Mouse (Mus musculus) urinary bladder, postnatal 36 days (tissue): ENCODE results near the gene 1700001J03Rik.
"Not testable (repeated sequence)": the region's sequence is repeated elsewhere in the genome, so short reads cannot be mapped to it uniquely, and the experiment has no call there.

ENCODE experiments used
- DNase-seq, 2 experiments: peaks; one replicate each; pipeline ENCODE4 v3.0.0; 2022; ENCODE audit warnings: low spot score in 2 of 2, mixed read lengths in 1 of 2

1700001J03Rik gene

DNA sequence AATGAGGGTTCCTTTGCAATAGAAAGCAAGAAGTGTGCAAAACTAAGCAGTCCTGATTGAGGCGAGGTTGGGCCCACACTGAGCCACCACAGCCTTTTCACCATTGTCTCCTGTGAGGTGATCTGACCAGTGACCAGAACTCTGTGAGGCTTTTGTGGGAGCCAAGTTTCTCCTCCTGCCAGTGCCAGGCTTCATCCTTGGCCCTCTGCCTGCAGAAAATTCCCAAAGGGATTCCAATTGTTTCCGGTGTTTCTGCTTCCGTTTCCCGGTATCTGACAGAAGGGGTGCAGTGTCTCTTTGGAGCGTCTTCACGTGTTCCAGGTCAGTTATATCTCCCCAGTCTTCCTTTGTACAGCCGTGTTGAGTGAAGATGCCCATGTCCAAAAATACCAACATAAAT is 3.6 kb upstream of the 1700001J03Rik start:
- DNase-seq: no peak

GRCm38 (mm10) chr5:146188144-146188543 is 3.0 kb upstream of the 1700001J03Rik start:
- no peak for DNase-seq

DNA sequence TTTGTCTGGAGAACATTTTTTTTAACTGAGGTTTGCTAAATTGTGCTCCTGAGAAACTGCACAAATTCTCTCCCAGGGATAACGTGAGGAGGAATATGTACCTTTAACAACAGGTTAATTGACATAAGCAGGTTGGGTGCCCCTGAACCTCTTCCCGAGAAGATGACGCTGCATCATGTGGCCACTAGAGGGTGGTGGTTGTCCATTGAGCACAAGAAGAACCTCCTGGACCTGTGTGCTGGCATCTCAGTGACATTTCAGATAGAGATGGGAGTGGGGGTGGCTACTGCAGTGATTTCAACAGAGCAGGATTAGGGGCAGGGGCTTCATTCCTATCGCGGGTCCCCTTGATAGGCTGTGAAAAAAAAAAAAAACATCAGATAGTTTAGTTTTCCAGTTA is 2.3 kb upstream of the 1700001J03Rik start:
- DNase-seq: peak; percentile 54 to 61

DNA sequence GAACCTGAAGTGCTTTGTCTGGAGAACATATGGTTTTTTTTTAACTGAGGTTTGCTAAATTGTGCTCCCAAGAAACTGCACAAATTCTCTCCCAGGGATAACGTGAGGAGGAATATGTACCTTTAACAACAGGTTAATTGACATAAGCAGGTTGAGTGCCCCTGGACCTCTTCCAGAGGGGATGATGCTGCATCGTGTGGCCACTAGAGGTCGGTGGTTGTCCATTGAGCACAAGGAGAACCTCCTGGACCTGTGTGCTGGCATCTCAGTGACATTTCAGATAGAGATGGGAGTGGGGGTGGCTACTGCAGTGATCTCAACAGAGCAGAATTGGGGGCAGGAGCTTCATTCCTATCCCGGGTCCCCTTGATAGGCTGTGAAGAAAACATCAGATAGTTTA is 12.4 kb downstream of the 1700001J03Rik start:
- peak in 1 of 2 experiments; percentile 8 for DNase-seq

GRCm38 (mm10) chr5:146170621-146171020 is 14.5 kb downstream of the 1700001J03Rik start, which contains the start of gene Gm6309:
Gene Gm6309, minus strand, starts transcription at chr5:146170721.
- not testable (repeated sequence) for DNase-seq

- not testable (repeated sequence) for DNase-seq
Observed at GRCm38 (mm10) chr5:146160439-146160838, 24.7 kb downstream of the 1700001J03Rik start, which contains the start of gene Gm5565. Gene Gm5565, minus strand, starts transcription at chr5:146160539.

- DNase-seq: not testable (repeated sequence)
Observed at GRCm38 (mm10) chr5:146158326-146158725, 26.8 kb downstream of the 1700001J03Rik start.

GRCm38 (mm10) chr5:146150454-146150853 is 34.6 kb downstream of the 1700001J03Rik start:
- no peak for DNase-seq

DNA sequence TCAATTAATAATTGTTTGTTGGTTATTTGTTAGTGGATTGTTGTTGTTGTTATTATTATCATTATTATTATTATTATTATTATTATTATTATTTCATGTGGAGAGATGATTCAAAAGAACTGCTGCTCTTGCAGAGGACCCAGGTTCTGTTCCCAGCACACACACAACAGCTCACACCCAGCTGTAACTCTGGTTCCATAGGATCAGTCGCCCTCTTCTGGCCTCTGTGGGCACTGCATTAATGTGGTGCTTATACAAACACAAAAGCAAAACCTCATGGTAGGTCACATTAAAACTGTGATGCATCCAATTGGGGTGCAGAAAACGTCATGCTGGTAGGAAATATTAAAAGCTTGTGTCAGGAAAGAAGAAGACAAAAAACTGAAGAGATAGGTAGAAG is 37.2 kb downstream of the 1700001J03Rik start:
- DNase-seq: no peak
